Mouse (Mus musculus): Measurements from ENCODE around the gene Fzd7. TPM values are rescaled to one million over a fixed set of nuclear protein-coding genes. Genes with fewer than 3 reads are reported as not detected.

The Fzd7 gene
- polyA plus RNA-seq, 1 experiment from 2014 or later = 15.4 TPM

GRCm38 (mm10) chr1:59534976-59535810, 53.0 kb downstream of the Fzd7 start:
- 31% methylated on average over 5 of the region's 5 CpGs for WGBS
- H3K27ac ChIP-seq = no peak overlapping the region

More at GRCm38 (mm10) chr1:59534976-59535810, 53.0 kb downstream of the Fzd7 start:
- H3K9me3 ChIP-seq = no peaks in the 10 kb centered on the region
- H3K36me3 ChIP-seq = no peaks in the 10 kb centered on the region
- H3K9ac ChIP-seq = no peak overlapping the region
- H3K27me3 ChIP-seq = no peaks in the 10 kb centered on the region
- no peak overlapping the region for H3K4me3 ChIP-seq
- H3K4me1 ChIP-seq = peaks cover 17% of the 10 kb centered on the region; the same call in 1 of the 2 replicates
- ATAC-seq (ENCODE audit: borderline replicate concordance, extremely low read depth, low FRiP score, low TSS enrichment) = no peak
- H3K4me2 ChIP-seq = no peak overlapping the region

Other genes starting within 250 kb of the Fzd7 start
- gene Als2, start 245.2 kb upstream of the Fzd7 start, polyA plus RNA-seq (2015; fragmentation: Nextera tagmentation; extraction: Ambion mirVana) = 9.8 and 10.7 TPM in 2 replicates
- 0.18 TPM in 1 of 2 replicates, not detected in the other for gene Cdk15, start 225.5 kb upstream of the Fzd7 start, polyA plus RNA-seq (2015; fragmentation: Nextera tagmentation; extraction: Ambion mirVana)
- 0.76 and 0.86 TPM in 2 replicates for gene Gm973, start 33.8 kb downstream of the Fzd7 start, polyA plus RNA-seq (2015; fragmentation: Nextera tagmentation; extraction: Ambion mirVana)
- gene Sumo1, start 188.4 kb downstream of the Fzd7 start, polyA plus RNA-seq (2015; fragmentation: Nextera tagmentation; extraction: Ambion mirVana) = 400 and 412 TPM in 2 replicates
- gene Nop58, start 202.5 kb downstream of the Fzd7 start, polyA plus RNA-seq (2015; fragmentation: Nextera tagmentation; extraction: Ambion mirVana) = 230 and 232 TPM in 2 replicates

All from lung, embryonic 15.5 days (tissue).